Mouse (Mus musculus): ENCODE measurements at regions not wholly inside any gene's neighbourhood (a gene's known extent, or its start where the extent isn't known, plus 50 kb on each side); places are given as distances from the start of the nearest gene placed in this dataset.

- Histone ChIP-seq H3K79me3 (ENCODE audit: low read depth) (no peaks in the 10 kb centered on the region), H3K36me3 (ENCODE audit: control insufficient read depth, insufficient read depth) (no peaks in the 10 kb centered on the region), H3K27me3 (ENCODE audit: control insufficient read depth, insufficient read depth, insufficient read length) (no peaks in the 10 kb centered on the region), H3ac (ENCODE audit: control insufficient read depth, insufficient read length, low read depth) (no peak overlapping the region), H3K4me3 (ENCODE audit: insufficient read depth, poor library complexity, severe bottlenecking) (no peak overlapping the region), H3K79me2 (ENCODE audit: control insufficient read depth, insufficient read depth) (no peaks in the 10 kb centered on the region)
- TF ChIP-seq FOSL1 (IDR thresholded peaks at IDR 0.05; ENCODE audit: insufficient read depth, low read length, poor library complexity, severe bottlenecking) = no peak
- TF ChIP-seq USF1 (IDR thresholded peaks at IDR 0.05; ENCODE audit: low read depth) = no peak
- TF ChIP-seq CTCF (IDR thresholded peaks at IDR 0.05; ENCODE audit: control insufficient read depth, insufficient read depth, insufficient read length) = no peak
- no peak for TF ChIP-seq MYOG (IDR thresholded peaks at IDR 0.05; ENCODE audit: control insufficient read depth, extremely low read depth, insufficient read length)
- TF ChIP-seq CEBPB (IDR thresholded peaks at IDR 0.05; ENCODE audit: low read depth) = no peak
- no peak for TF ChIP-seq MYOD1 (IDR thresholded peaks at IDR 0.05; ENCODE audit: control insufficient read depth, insufficient read length, low read depth)
Observed at GRCm38 (mm10) chr1:90356567-90356966, 152.8 kb downstream of the Ackr3 start.

DNA sequence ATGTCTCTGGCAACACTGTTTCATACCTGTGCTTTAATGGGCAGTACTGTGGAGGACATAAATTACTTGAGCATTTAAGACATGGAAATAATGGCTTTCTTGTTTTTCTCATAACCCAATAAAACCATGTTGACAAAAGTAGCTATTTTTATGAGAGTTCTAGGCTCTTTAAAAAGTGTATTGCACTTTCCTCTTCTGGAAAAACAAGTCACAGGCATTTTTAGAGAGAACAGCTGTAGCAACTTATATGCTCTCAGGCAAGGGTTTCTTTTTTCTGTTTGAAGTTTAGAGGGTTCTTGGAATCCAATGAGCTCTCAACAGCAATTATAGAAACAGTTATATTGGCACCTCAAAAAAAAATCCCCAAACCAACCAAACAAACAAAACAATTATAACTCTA lies 153.6 kb downstream of the Ackr3 start:
- Histone ChIP-seq H3K27me3 (ENCODE audit: control insufficient read depth, insufficient read depth, insufficient read length) (no peaks in the 10 kb centered on the region), H3K79me3 (ENCODE audit: low read depth) (no peaks in the 10 kb centered on the region), H3K4me3 (ENCODE audit: insufficient read depth, poor library complexity, severe bottlenecking) (no peak overlapping the region), H3ac (ENCODE audit: control insufficient read depth, insufficient read length, low read depth) (no peak overlapping the region), H3K79me2 (ENCODE audit: control insufficient read depth, insufficient read depth) (no peaks in the 10 kb centered on the region), H3K36me3 (ENCODE audit: control insufficient read depth, insufficient read depth) (no peaks in the 10 kb centered on the region)
- TF ChIP-seq CEBPB (IDR thresholded peaks at IDR 0.05; ENCODE audit: low read depth) (no peak), MYOG (IDR thresholded peaks at IDR 0.05; ENCODE audit: control insufficient read depth, extremely low read depth, insufficient read length) (no peak), FOSL1 (IDR thresholded peaks at IDR 0.05; ENCODE audit: insufficient read depth, low read length, poor library complexity, severe bottlenecking) (no peak), USF1 (IDR thresholded peaks at IDR 0.05; ENCODE audit: low read depth) (no peak), MAX (IDR thresholded peaks at IDR 0.05) (no peak), CTCF (IDR thresholded peaks at IDR 0.05; ENCODE audit: control insufficient read depth, insufficient read depth, insufficient read length) (no peak), MYOD1 (IDR thresholded peaks at IDR 0.05; ENCODE audit: control insufficient read depth, insufficient read length, low read depth) (no peak)

- H3K4me3 ChIP-seq (ENCODE audit: insufficient read depth, poor library complexity, severe bottlenecking) = no peak overlapping the region
- H3K27me3 ChIP-seq (ENCODE audit: control insufficient read depth, insufficient read depth, insufficient read length) = no peaks in the 10 kb centered on the region
- no peaks in the 10 kb centered on the region for H3K79me3 ChIP-seq (ENCODE audit: low read depth)
- H3K79me2 ChIP-seq (ENCODE audit: control insufficient read depth, insufficient read depth) = no peaks in the 10 kb centered on the region
- H3K36me3 ChIP-seq (ENCODE audit: control insufficient read depth, insufficient read depth) = no peaks in the 10 kb centered on the region
- TF ChIP-seq CEBPB (IDR thresholded peaks at IDR 0.05; ENCODE audit: low read depth) (no peak), FOSL1 (IDR thresholded peaks at IDR 0.05; ENCODE audit: insufficient read depth, low read length, poor library complexity, severe bottlenecking) (no peak), MYOG (IDR thresholded peaks at IDR 0.05; ENCODE audit: control insufficient read depth, extremely low read depth, insufficient read length) (no peak), MYOD1 (IDR thresholded peaks at IDR 0.05; ENCODE audit: control insufficient read depth, insufficient read length, low read depth) (no peak), USF1 (IDR thresholded peaks at IDR 0.05; ENCODE audit: low read depth) (no peak), CTCF (IDR thresholded peaks at IDR 0.05; ENCODE audit: control insufficient read depth, insufficient read depth, insufficient read length) (no peak), MAX (IDR thresholded peaks at IDR 0.05) (no peak)
- no peak overlapping the region for H3ac ChIP-seq (ENCODE audit: control insufficient read depth, insufficient read length, low read depth)
Observed at GRCm38 (mm10) chr1:90358971-90359370, 155.2 kb downstream of the Ackr3 start.

DNA sequence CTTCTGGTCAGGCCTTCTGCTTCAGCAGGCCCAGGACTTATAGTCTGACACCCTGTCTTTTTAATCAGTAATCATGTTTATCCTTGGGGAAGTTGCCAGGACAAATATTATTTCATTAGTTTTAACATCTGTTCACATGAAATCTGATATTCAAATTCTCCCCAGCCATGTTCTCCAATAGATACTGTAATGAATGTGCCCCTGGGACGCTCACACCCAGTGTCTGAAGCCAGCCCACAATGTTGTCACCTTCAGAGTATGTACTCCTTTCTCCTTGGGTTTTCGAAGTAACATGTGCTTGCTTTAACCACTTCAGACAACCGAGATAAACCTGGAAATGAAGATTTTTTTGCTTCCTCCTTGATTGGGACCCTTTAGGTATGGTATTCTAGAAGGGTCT lies 156.3 kb downstream of the Ackr3 start:
- no peaks in the 10 kb centered on the region for H3K36me3 ChIP-seq (ENCODE audit: control insufficient read depth, insufficient read depth)
- H3K79me2 ChIP-seq (ENCODE audit: control insufficient read depth, insufficient read depth) = no peaks in the 10 kb centered on the region
- H3K79me3 ChIP-seq (ENCODE audit: low read depth) = no peaks in the 10 kb centered on the region
- TF ChIP-seq CEBPB (IDR thresholded peaks at IDR 0.05; ENCODE audit: low read depth) (no peak), MYOD1 (IDR thresholded peaks at IDR 0.05; ENCODE audit: control insufficient read depth, insufficient read length, low read depth) (peak; percentile 33)
- H3K27me3 ChIP-seq (ENCODE audit: control insufficient read depth, insufficient read depth, insufficient read length) = no peaks in the 10 kb centered on the region
- H3ac ChIP-seq (ENCODE audit: control insufficient read depth, insufficient read length, low read depth) = no peak overlapping the region
- no peak overlapping the region for H3K4me3 ChIP-seq (ENCODE audit: insufficient read depth, poor library complexity, severe bottlenecking)

GRCm38 (mm10) chr1:90364444-90364843 lies 160.7 kb downstream of the Ackr3 start:
- H3K4me3 ChIP-seq (ENCODE audit: insufficient read depth, poor library complexity, severe bottlenecking) = no peak overlapping the region
- no peaks in the 10 kb centered on the region for H3K79me3 ChIP-seq (ENCODE audit: low read depth)
- H3K27me3 ChIP-seq (ENCODE audit: control insufficient read depth, insufficient read depth, insufficient read length) = no peaks in the 10 kb centered on the region
- no peaks in the 10 kb centered on the region for H3K36me3 ChIP-seq (ENCODE audit: control insufficient read depth, insufficient read depth)
- H3K79me2 ChIP-seq (ENCODE audit: control insufficient read depth, insufficient read depth) = no peaks in the 10 kb centered on the region
- H3ac ChIP-seq (ENCODE audit: control insufficient read depth, insufficient read length, low read depth) = no peak overlapping the region
- TF ChIP-seq USF1 (IDR thresholded peaks at IDR 0.05; ENCODE audit: low read depth) (no peak), MYOG (IDR thresholded peaks at IDR 0.05; ENCODE audit: control insufficient read depth, extremely low read depth, insufficient read length) (no peak), MYOD1 (IDR thresholded peaks at IDR 0.05; ENCODE audit: control insufficient read depth, insufficient read length, low read depth) (no peak), FOSL1 (IDR thresholded peaks at IDR 0.05; ENCODE audit: insufficient read depth, low read length, poor library complexity, severe bottlenecking) (no peak)

DNA sequence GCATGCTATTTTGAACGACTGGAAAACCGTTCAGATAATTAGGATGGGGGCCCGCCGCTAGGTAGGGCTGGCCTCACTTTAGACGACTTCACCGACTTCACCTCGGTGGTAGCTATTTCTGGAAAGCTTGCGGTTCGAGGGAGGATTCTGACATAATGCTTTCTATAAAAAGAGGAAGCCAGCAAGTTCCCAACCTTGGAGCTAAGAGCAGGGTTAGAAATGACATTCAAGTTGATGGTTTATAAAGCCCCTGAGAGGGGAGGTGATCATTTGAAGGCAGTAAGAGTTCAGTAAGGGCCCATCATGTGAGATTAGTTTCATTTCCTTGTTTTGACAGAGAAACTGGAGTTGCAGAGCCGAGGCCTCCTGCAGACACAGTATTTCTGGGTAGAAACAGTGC lies 164.8 kb downstream of the Ackr3 start:
- TF ChIP-seq USF1 (IDR thresholded peaks at IDR 0.05; ENCODE audit: low read depth) (no peak), FOSL1 (IDR thresholded peaks at IDR 0.05; ENCODE audit: insufficient read depth, low read length, poor library complexity, severe bottlenecking) (no peak), MYOD1 (IDR thresholded peaks at IDR 0.05; ENCODE audit: control insufficient read depth, insufficient read length, low read depth) (no peak), MYOG (IDR thresholded peaks at IDR 0.05; ENCODE audit: control insufficient read depth, extremely low read depth, insufficient read length) (no peak), CEBPB (IDR thresholded peaks at IDR 0.05; ENCODE audit: low read depth) (no peak)
- Histone ChIP-seq H3K79me3 (ENCODE audit: low read depth) (no peaks in the 10 kb centered on the region), H3ac (ENCODE audit: control insufficient read depth, insufficient read length, low read depth) (no peak overlapping the region), H3K4me3 (ENCODE audit: insufficient read depth, poor library complexity, severe bottlenecking) (no peak overlapping the region), H3K27me3 (ENCODE audit: control insufficient read depth, insufficient read depth, insufficient read length) (no peaks in the 10 kb centered on the region), H3K79me2 (ENCODE audit: control insufficient read depth, insufficient read depth) (no peaks in the 10 kb centered on the region), H3K36me3 (ENCODE audit: control insufficient read depth, insufficient read depth) (no peaks in the 10 kb centered on the region)
